Mouse (Mus musculus): Measurements from ENCODE around the gene Prodh2. TPM values are rescaled to one million over a fixed set of nuclear protein-coding genes. Genes with fewer than 3 reads are reported as not detected.
"Not testable (repeated sequence)": the region's sequence is repeated elsewhere in the genome, so short reads cannot be mapped to it uniquely, and the experiment has no call there.

The Prodh2 gene
- total RNA-seq, 2 experiments from 2014 or later = 1.2 TPM; not detected in 1

- DNase-seq (ENCODE audit: low spot score in 2 of 2) = peak in 1 of 2 experiments; percentile 21
Measured at GRCm38 (mm10) chr7:30484250-30484649, 9.2 kb upstream of the Prodh2 start.

GRCm38 (mm10) chr7:30490251-30490956 lies 3.0 kb upstream of the Prodh2 start:
- DNase-seq (ENCODE audit: low spot score in 2 of 2) = peak; percentile 23 to 32

DNA sequence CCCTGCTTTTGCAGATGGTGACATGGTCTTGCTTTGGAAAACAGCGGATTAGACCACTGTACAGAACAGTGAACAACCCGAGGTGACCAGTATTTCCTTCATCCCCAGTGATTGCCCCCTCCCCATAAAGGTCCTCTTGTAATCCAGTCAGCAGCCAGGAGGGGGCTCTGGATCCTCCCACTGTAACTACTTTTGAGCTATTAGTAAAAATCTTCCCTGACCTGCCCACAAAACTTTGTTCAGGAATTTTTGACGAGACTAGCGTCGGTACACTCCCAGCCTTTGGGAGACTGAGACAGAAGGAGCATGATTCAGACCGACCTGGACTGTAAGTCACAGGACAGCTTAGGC lies 2.5 kb upstream of the Prodh2 start:
- no peak for DNase-seq (ENCODE audit: low spot score in 2 of 2)

DNA sequence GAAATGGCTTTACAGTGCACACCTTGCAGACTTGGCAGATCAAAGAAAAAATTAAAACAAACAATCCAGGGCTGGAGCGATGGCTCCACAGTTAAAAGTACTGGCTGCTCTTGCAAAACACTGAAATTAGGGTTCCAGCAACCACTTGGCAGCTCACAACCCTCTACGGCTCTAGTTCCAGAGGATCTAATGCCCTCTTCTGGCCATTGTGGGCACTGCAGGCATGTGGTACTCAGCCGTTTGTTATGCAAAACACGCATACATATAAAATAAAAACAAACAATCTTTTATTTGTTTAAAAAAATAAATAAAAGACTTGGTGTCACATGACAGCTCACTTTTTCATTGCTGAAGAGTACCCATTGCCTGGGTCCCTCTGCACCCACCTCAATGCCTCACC lies 657 bp upstream of the Prodh2 start:
- DNase-seq (ENCODE audit: low spot score in 2 of 2) = peak; percentile 73 to 84

- DNase-seq (ENCODE audit: low spot score in 2 of 2) = not testable (repeated sequence)
Measured at GRCm38 (mm10) chr7:30495506-30496042, 2.2 kb downstream of the Prodh2 start.

DNA sequence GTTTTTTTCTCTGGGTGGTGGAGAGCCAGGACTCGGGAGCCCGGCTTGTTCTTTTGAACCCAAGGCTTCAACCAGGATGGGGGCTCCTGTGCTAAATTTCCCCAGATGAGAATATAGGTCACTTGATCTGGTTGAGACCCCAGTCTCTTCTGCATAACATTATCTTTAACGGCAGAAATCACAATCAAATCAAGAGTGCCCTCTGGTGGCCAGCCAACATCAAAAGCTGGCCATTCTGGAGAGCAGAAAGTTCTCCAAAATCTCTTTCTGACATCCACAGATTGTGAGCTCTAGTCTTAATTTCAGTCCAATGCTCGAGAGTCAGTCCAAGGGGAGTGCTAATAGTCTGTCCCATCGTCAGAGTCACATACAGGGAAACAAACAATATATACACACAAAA lies 7.7 kb downstream of the Prodh2 start:
- DNase-seq (ENCODE audit: low spot score in 2 of 2) = not testable (repeated sequence)

DNA sequence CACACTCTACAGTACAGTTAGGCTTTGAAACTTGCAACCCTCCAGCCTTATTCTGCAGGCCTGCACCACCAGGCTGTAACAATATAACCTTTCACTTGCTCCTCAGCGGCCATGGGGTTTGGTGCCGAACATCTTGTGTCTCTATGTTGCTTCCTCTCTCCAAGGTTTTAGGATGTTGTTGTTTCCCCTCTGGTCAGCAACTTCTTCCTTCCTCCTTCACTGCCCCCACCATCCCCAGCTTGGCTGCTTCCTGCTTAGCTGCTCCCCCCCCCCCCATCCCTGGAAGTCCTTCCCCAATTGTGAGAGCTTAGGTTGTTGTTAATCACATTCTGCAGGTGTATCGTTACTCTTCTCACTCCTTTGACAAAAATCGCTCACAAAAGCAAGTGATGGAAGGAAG lies 14.6 kb downstream of the Prodh2 start:
- no peak for DNase-seq (ENCODE audit: low spot score in 2 of 2)

GRCm38 (mm10) chr7:30515003-30515760 lies 21.8 kb downstream of the Prodh2 start:
- no peak for DNase-seq (ENCODE audit: low spot score in 2 of 2)

DNA sequence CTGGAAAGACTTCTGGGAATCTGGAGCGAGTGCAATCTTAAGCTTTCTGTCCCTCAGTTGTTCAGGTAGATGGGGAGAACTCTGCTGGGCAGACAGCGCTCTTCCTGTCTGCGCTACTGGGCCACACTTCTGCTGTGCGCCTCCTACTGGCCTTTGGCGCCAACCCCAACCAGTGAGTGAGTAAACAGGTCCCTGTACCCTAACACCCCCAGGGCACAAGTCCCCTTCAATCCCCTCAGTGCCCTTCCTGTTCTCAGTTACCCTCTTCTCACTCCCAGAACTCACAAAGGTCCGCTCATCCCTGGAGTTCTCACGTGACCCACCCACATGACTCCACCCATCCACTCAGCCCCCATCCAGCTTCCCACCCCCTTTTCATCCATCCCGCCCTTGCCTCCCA lies 24.9 kb downstream of the Prodh2 start:
- DNase-seq (ENCODE audit: low spot score in 2 of 2) = no peak

DNA sequence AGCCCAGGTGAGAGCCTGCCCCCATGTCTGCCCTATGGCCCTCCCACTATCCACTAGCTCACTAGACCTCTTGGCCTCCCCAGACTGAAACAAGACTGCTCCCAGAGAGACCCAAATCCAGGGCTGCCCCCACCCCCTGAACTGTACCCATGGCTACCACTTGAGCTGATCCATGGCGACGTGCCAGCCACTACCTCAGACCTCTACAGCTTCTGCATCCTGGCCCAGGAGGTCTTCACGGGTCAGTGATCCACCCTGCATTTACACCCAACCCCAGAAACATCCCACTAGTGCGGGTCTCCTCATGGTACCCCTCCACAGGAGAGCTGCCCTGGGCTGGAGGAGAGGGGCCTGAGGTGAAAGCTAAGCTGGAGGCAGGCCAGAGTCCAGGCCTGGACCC lies 27.0 kb downstream of the Prodh2 start:
- DNase-seq (ENCODE audit: low spot score in 2 of 2) = no peak

DNA sequence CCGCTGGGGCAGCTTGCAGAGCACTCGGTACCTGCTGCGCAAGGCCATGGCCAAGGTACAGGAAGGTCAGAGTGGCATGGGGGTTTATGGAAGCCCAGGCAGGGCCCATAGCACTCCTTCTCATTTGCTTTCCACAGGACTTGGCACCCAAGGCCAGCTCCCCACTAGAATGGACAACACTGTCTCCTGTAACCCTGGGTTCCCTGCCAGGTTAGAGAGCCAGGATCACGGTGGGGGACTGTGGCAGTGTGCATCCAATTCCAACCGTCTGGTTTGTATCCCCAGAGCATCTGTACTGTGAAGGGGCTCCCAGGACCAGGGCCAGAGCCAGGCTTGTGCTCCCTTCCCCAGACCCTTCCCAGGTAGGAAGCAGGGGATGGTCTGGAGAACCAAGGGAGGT lies 27.4 kb downstream of the Prodh2 start:
- DNase-seq (ENCODE audit: low spot score in 2 of 2) = no peak

- DNase-seq (ENCODE audit: low spot score in 2 of 2) = no peak
Measured at GRCm38 (mm10) chr7:30522871-30523270, 29.4 kb downstream of the Prodh2 start.

GRCm38 (mm10) chr7:30524487-30524886 lies 31.1 kb downstream of the Prodh2 start:
- DNase-seq (ENCODE audit: low spot score in 2 of 2) = no peak

- DNase-seq (ENCODE audit: low spot score in 2 of 2) = no peak
Measured at GRCm38 (mm10) chr7:30525954-30526353, 32.5 kb downstream of the Prodh2 start.

- no peak for DNase-seq (ENCODE audit: low spot score in 2 of 2)
Measured at GRCm38 (mm10) chr7:30526399-30526798, 33.0 kb downstream of the Prodh2 start.

- no peak for DNase-seq (ENCODE audit: low spot score in 2 of 2)
Measured at GRCm38 (mm10) chr7:30526981-30527380, 33.6 kb downstream of the Prodh2 start.

DNA sequence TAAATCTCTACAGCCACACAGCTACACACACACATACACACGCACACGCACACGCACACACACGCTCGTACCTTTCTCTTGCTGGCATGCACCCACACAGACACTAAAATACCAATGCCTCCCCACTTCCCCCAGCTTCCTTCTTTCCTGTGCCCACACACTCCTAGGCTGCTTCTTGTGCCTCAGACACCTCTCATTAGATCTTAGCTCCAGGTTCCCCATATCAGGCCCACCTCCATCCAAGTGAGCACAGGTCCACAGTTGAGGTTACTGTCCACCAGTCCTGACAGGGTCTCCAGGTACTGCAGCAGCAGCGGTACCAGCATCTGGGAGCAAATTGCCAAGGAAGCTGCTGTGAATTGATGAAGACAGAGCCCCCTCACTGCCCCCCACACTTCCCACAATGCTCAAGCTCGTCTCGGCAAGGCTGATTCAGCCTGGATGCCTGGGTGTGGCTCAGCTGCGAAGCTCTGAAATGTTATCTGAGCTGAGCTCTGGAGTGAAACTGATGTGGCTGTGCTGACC lies 37.9 kb downstream of the Prodh2 start:
- DNase-seq (ENCODE audit: low spot score in 2 of 2) = no peak

DNA sequence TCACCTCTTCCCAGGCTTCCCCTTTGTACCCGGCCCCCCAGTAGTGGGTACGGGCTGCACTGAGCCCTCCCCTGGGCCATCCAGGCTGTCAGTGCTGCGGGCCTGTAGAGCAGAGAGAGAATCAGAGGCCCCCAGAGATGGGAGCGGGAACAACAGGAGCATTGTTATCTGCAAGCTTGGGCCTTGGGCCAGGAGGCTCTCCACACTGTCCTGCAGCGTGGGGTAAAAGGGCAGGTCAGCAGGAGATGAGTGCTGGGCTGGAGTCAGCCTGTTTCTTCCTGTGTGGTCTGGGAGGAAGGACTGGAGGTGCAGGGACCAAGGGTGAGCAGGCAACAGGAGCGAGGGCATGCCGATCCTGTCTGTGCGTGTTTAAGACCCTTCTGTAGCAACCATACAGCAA lies 39.5 kb downstream of the Prodh2 start:
- no peak for DNase-seq (ENCODE audit: low spot score in 2 of 2)

DNA sequence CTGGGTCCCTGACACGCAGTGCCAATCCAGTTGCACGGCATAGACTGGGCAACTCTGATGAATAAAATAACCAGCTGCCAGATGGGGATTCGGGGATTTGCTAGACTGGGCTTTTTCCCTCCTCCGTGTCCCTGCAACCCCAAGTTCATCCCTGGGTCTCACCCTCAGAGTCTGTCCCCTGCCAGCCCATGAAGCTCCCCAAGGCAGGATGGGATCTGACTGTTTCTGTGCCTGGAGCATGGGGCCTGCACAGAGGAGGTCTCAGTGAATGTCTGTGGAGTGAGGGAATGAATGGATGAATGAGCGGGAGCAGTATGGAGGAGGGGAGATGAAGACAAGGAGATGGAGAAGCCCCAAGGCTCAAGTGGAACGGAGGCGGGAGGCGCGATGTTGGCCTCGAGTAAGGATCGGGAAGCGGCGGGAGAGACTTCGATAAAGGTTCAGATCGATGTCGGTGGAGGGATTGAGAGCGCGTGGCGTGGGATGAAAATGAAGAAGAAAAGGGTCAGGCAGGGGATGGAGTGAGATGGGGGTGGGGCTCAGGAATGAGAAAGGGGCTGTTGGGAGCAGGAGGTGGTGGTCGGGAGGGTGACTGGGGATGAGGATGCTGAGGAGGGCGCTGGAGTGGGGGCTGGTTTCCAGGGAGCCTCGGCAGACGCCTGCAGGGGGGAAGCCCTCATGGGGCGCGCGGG lies 40.7 kb downstream of the Prodh2 start:
- DNase-seq (ENCODE audit: low spot score in 2 of 2) = no peak

- DNase-seq (ENCODE audit: low spot score in 2 of 2) = peak; percentile 90 to 94
Measured at GRCm38 (mm10) chr7:30534633-30535577, 41.5 kb downstream of the Prodh2 start, which contains the start of gene Arhgap33. Gene Arhgap33, minus strand, starts transcription at chr7:30535060.
